Mouse (Mus musculus): Measurements from ENCODE around the gene Cast.

Gene Cast

DNA sequence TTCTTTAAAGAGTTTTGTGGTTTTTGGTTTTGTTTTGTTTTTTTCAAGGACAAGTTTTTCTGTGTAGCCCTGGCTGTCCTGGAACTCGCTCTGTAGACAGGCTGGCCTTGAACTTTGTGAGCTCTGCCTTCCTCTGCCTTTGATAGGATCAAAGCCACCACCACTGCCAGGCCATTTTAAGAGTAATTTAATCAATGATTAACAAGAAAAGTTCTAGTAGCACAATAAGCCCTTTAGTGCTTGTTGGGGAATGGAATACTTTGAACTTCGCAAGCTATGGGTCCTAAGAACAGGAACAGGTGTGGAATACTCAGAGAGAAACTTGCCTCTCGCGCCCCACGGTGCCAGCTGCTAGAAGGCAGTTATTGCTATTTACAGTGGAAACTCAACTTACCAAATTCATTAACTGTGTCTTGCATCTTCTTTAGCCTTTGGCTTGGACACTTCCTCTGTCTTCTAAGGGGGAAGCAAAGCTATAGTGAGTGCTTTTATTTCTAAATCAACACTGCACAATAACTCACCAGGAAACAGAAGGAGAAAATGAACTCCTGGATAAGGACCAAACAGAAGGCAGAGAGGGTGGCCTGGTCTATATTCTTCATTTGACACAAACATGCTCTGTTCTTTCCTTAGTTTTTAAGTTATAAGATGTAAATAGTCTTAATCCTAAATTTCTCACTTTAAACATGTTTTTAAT is 113.0 kb downstream of the Cast start:
- DNase-seq (ENCODE audit: low read depth, low spot score) = no peak
